ENCODE assay signal across 8 mouse cellular contexts in the genomic region with DNA sequence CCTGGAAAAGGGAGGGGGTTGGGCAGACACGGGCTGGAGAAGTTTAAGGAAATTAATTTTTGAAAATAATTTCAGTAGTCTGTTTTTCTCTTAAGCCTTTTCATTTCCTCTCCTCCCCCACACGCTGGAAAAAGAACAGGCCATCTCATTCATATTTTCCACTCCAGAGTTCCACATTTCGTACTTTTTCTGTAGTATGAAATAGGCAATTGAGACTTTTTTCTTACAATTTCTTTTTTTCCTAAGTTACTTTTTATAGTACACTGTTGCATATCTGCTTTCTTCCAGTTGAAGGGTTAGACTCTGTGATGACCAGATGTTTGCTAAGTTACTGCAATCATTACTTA. TPM values are rescaled to one million over a fixed set of nuclear protein-coding genes. Genes with fewer than 3 reads are reported as not detected.
DNase-seq lines count a peak whose midpoint lies in the region; ATAC-seq lines count a peak whose summit lies in the region.

No protein-coding gene starts in this region.

- peaks cover 7% of the 10 kb centered on the region for H3K4me1 ChIP-seq in neural tube, embryonic 11.5 days (ENCODE audit: control insufficient read depth, insufficient read depth, low read length)
- H3K4me1 ChIP-seq in limb, embryonic 13.5 days, result peaks cover 21% of the 10 kb centered on the region

- peak; percentile 57 for DNase-seq in CD4-positive, CD25-positive, alpha-beta regulatory T cell, adult 2 months (ENCODE audit: low read depth, low spot score)
- DNase-seq in neural tube, embryonic 11.5 days (ENCODE audit: low spot score), result no peak
- DNase-seq in neural tube, embryonic 10.5 days (ENCODE audit: extremely low spot score, low spot score), result no peak
- peak; percentile 51 for DNase-seq in splenic B cell, adult 2 months (ENCODE audit: low read depth, low spot score)
- DNase-seq in embryo, embryonic 11 days, result no peak

- H3K4me3 ChIP-seq in neural tube, embryonic 11.5 days (ENCODE audit: low read depth, low read length), result peak overlapping the region; percentile 97
- peak overlapping the region; percentile 98 for H3K4me3 ChIP-seq in limb, embryonic 13.5 days

- no peaks in the 10 kb centered on the region for H3K36me3 ChIP-seq in neural tube, embryonic 11.5 days (ENCODE audit: control insufficient read depth, insufficient read depth, low read length)
- no peaks in the 10 kb centered on the region for H3K36me3 ChIP-seq in limb, embryonic 13.5 days
- no peaks in the 10 kb centered on the region for H3K36me3 ChIP-seq in splenic B cell, adult 2 months (ENCODE audit: control insufficient read depth, insufficient read depth, low read length, poor library complexity, severe bottlenecking)

- WGBS in neural tube, embryonic 11.5 days, result 12% methylated on average over 3 of the region's 3 CpGs
- WGBS in limb, embryonic 13.5 days, result 4% methylated on average over 3 of the region's 3 CpGs

- no peaks in the 10 kb centered on the region for H3K27me3 ChIP-seq in neural tube, embryonic 11.5 days (ENCODE audit: control insufficient read depth, insufficient read depth, low read length)
- H3K27me3 ChIP-seq in limb, embryonic 13.5 days, result no peaks in the 10 kb centered on the region
- no peaks in the 10 kb centered on the region for H3K27me3 ChIP-seq in splenic B cell, adult 2 months (ENCODE audit: control insufficient read depth, insufficient read depth, low read length, poor library complexity, severe bottlenecking)

- ATAC-seq in CD4-positive, CD25-positive, alpha-beta regulatory T cell, adult 4 months, result no peak
- ATAC-seq in neural tube, embryonic 11.5 days (ENCODE audit: insufficient read depth, low FRiP score, low TSS enrichment), result no peak
- ATAC-seq in limb, embryonic 13.5 days (ENCODE audit: low FRiP score, low read depth), result no peak
- no peak for ATAC-seq in inflammation-experienced regulatory T-cells, adult 6 months

- peak overlapping the region; percentile 96 for H3K9ac ChIP-seq in neural tube, embryonic 11.5 days (ENCODE audit: low read length)
- H3K9ac ChIP-seq in limb, embryonic 13.5 days, result peak overlapping the region; percentile 99

- no peaks in the 10 kb centered on the region for H3K9me3 ChIP-seq in neural tube, embryonic 11.5 days (ENCODE audit: control insufficient read depth, low read length)
- H3K9me3 ChIP-seq in limb, embryonic 13.5 days, result no peaks in the 10 kb centered on the region

- H3K27ac ChIP-seq in neural tube, embryonic 11.5 days (ENCODE audit: low read depth, low read length), result peak overlapping the region; percentile 99; the same call in 1 of the 2 replicates
- H3K27ac ChIP-seq in limb, embryonic 13.5 days, result peak overlapping the region; percentile 99

- peak overlapping the region; percentile 35 for H3K4me2 ChIP-seq in neural tube, embryonic 11.5 days (ENCODE audit: low read depth)
- H3K4me2 ChIP-seq in limb, embryonic 13.5 days (replicated peaks), result peak overlapping the region; percentile 62

RNA-seq across cellular contexts. Expression of gene Sept7, which starts 1.2 kb away (rescaled TPM):
- polyA plus RNA-seq in CD4-positive, CD25-positive, alpha-beta regulatory T cell, adult 4 months (2017; shearing (Covaris generic)), result 100 to 1,000 TPM; 401 to 415 TPM
- polyA plus RNA-seq in neural tube, embryonic 11.5 days (2014; fragmentation: Nextera tagmentation; extraction: Ambion mirVana), result 305 and 311 TPM in 2 replicates
- 320 and 324 TPM in 2 replicates for polyA plus RNA-seq in limb, embryonic 13.5 days (2015; fragmentation: Nextera tagmentation; extraction: Ambion mirVana)
- 100 to 1,000 TPM; 405 to 568 (median 467) TPM for polyA plus RNA-seq in inflammation-experienced regulatory T-cells, adult 6 months (2017; shearing (Covaris generic))

Comparison
In these comparisons a context has a peak if more than half of its experiments do, and no peak if none do; other contexts are left out.
1. DNase-seq: peak in CD4-positive, CD25-positive, alpha-beta regulatory T cell, adult 2 months (single experiment) and splenic B cell, adult 2 months (single experiment); none in neural tube, embryonic 11.5 days (single experiment), neural tube, embryonic 10.5 days (single experiment) and embryo, embryonic 11 days (single experiment).